18 mouse cellular contexts compared by ENCODE assay signal in the genomic region with DNA sequence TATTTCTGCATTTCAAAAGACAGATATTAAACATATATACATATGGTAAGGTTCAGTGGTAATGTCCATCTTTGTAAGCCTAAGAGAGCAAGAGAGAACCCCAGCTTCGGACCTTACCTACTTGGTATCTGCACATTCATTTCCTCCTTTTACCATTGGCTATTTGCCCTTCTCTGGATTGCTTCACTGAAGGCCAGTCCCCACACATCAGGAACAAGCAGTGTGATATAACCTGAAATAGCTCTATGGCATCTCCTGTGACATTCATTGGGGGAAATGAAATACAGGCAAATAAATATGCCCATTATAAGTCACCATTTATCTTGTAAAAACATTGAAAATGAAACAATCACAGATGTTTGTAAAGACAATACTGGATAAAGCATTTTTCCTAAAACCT. TPM values are rescaled to one million over a fixed set of nuclear protein-coding genes. Genes with fewer than 3 reads are reported as not detected.
DNase-seq lines count a peak whose midpoint lies in the region; ATAC-seq and TF ChIP-seq lines count a peak whose summit lies in the region.
"Had no signal": no experiment of that assay in that cellular context is flagged by ENCODE, and none has a peak within 500 bp of the region (broad histone marks: within the 10 kb centered on the region; RNA-seq: fewer than 3 reads in every experiment).

No protein-coding gene starts in this region.

- DNase-seq in embryo, embryonic 10.5 days (ENCODE audit: low spot score), result peak; percentile 57
- peak; percentile 49 for DNase-seq in hindbrain, embryonic 14.5 days (ENCODE audit: low spot score)
- DNase-seq in gastrocnemius, postnatal 25 days, result no peak
- no peak for DNase-seq in kidney, adult 2 months
- DNase-seq in c-Kit-positive CD71-positive TER-119-positive erythroid progenitor cells, embryonic 14.5 days (ENCODE audit: low spot score), result no peak
- DNase-seq: cerebellum, adult 11 months; layer of hippocampus, adult 9-11 months; right cerebral cortex, postnatal 25 days; thymus, adult 18-20 months had no signal

- TF ChIP-seq POLR2A in kidney, adult 2 months (IDR thresholded peaks at IDR 0.05; ENCODE audit: low read depth, low read length), result no peak

- H3K4me3 ChIP-seq in forebrain, embryonic 12.5 days (replicated peaks), result peak overlapping the region; percentile 94
- peak overlapping the region; percentile 91 for H3K4me3 ChIP-seq in hindbrain, embryonic 14.5 days (replicated peaks; ENCODE audit: low read length)
- peak overlapping the region; percentile 49 for H3K4me3 ChIP-seq in midbrain, embryonic 16.5 days (ENCODE audit: low read depth, low read length)
- no peak overlapping the region for H3K4me3 ChIP-seq in kidney, adult 2 months (ENCODE audit: insufficient read depth, low read depth, low read length)
- H3K4me3 ChIP-seq: erythroblast, embryonic 14.5 days; kidney, embryonic 15.5 days had no signal

- 6% methylated on average over 1 of the region's 1 CpGs for WGBS in forebrain, embryonic 12.5 days
- 0% methylated on average over 1 of the region's 1 CpGs for WGBS in hindbrain, embryonic 14.5 days
- 0% methylated on average over 1 of the region's 1 CpGs for WGBS in midbrain, embryonic 16.5 days
- 4% methylated on average over 1 of the region's 1 CpGs for WGBS in kidney, adult 2 months

- H3K9me3 ChIP-seq in forebrain, embryonic 12.5 days, result no peaks in the 10 kb centered on the region
- no peaks in the 10 kb centered on the region for H3K9me3 ChIP-seq in hindbrain, embryonic 14.5 days (ENCODE audit: control insufficient read depth, low read length)
- no peaks in the 10 kb centered on the region for H3K9me3 ChIP-seq in midbrain, embryonic 16.5 days (replicated peaks; ENCODE audit: control insufficient read depth, low read length, poor library complexity, severe bottlenecking)
- H3K9me3 ChIP-seq: kidney, embryonic 15.5 days had no signal

- H3K36me3 ChIP-seq in forebrain, embryonic 12.5 days (replicated peaks), result no peaks in the 10 kb centered on the region
- H3K36me3 ChIP-seq in hindbrain, embryonic 14.5 days (replicated peaks; ENCODE audit: control insufficient read depth, insufficient read depth), result no peaks in the 10 kb centered on the region
- no peaks in the 10 kb centered on the region for H3K36me3 ChIP-seq in midbrain, embryonic 16.5 days (ENCODE audit: control insufficient read depth, insufficient read depth, low read length)
- H3K36me3 ChIP-seq in kidney, adult 2 months (ENCODE audit: control insufficient read depth, insufficient read depth, low read length), result no peaks in the 10 kb centered on the region
- H3K36me3 ChIP-seq: kidney, embryonic 15.5 days had no signal

- peaks cover 14% of the 10 kb centered on the region for H3K27me3 ChIP-seq in forebrain, embryonic 12.5 days
- no peaks in the 10 kb centered on the region for H3K27me3 ChIP-seq in hindbrain, embryonic 14.5 days (ENCODE audit: control insufficient read depth, insufficient read depth, low read length)
- H3K27me3 ChIP-seq in midbrain, embryonic 16.5 days (ENCODE audit: control insufficient read depth, insufficient read depth, low read depth, low read length), result no peaks in the 10 kb centered on the region
- peaks cover 20% of the 10 kb centered on the region for H3K27me3 ChIP-seq in kidney, adult 2 months (replicated peaks; ENCODE audit: control insufficient read depth, insufficient read depth, low read length)

- H3K4me1 ChIP-seq in forebrain, embryonic 12.5 days, result peaks cover 21% of the 10 kb centered on the region
- peaks cover 28% of the 10 kb centered on the region for H3K4me1 ChIP-seq in hindbrain, embryonic 14.5 days (replicated peaks; ENCODE audit: control insufficient read depth, insufficient read depth, low read length)
- H3K4me1 ChIP-seq in midbrain, embryonic 16.5 days (ENCODE audit: control insufficient read depth, insufficient read depth, low read length), result peaks cover 14% of the 10 kb centered on the region
- H3K4me1 ChIP-seq in kidney, adult 2 months (ENCODE audit: control insufficient read depth, insufficient read depth, low read length), result peaks cover 4% of the 10 kb centered on the region; the same call in 1 of the 2 replicates

- peak overlapping the region; percentile 70 for H3K4me2 ChIP-seq in forebrain, embryonic 12.5 days
- peak overlapping the region; percentile 79 for H3K4me2 ChIP-seq in hindbrain, embryonic 14.5 days (replicated peaks)
- peak overlapping the region; percentile 61 for H3K4me2 ChIP-seq in midbrain, embryonic 16.5 days (ENCODE audit: low read length)
- H3K4me2 ChIP-seq: heart, embryonic 11.5 days; kidney, embryonic 15.5 days; liver, embryonic 11.5 days had no signal

- no peak for ATAC-seq in forebrain, embryonic 12.5 days (ENCODE audit: low FRiP score)
- no peak for ATAC-seq in hindbrain, embryonic 14.5 days (ENCODE audit: low FRiP score)
- no peak for ATAC-seq in midbrain, embryonic 16.5 days
- ATAC-seq: CD4-positive, CD25-positive, alpha-beta regulatory T cell, adult 4 months had no signal

- peak overlapping the region; percentile 58 for H3K9ac ChIP-seq in forebrain, embryonic 12.5 days
- H3K9ac ChIP-seq in hindbrain, embryonic 14.5 days, result peak overlapping the region; percentile 94
- H3K9ac ChIP-seq in midbrain, embryonic 16.5 days (ENCODE audit: low read depth, low read length), result peak overlapping the region; percentile 68
- H3K9ac ChIP-seq: kidney, embryonic 15.5 days had no signal

- H3K27ac ChIP-seq in forebrain, embryonic 12.5 days, result no peak overlapping the region
- peak overlapping the region; percentile 80 for H3K27ac ChIP-seq in hindbrain, embryonic 14.5 days
- H3K27ac ChIP-seq in midbrain, embryonic 16.5 days (ENCODE audit: low read length), result peak overlapping the region; percentile 79
- no peak overlapping the region for H3K27ac ChIP-seq in kidney, adult 2 months (ENCODE audit: insufficient read depth, low read depth, low read length)
- H3K27ac ChIP-seq: kidney, embryonic 15.5 days had no signal

- TF ChIP-seq CTCF in kidney, adult 2 months (conservative IDR thresholded peaks at IDR 0.05; ENCODE audit: insufficient read depth, insufficient read length, low read depth, low read length), result no peak

RNA-seq across cellular contexts. Expression of gene Pou3f2, which starts 3.6 kb away (rescaled TPM):
- polyA plus RNA-seq in forebrain, embryonic 12.5 days (2016; fragmentation: Nextera tagmentation; extraction: Ambion mirVana), result 39.3 and 47.8 TPM in 2 replicates
- 17.9 and 20.5 TPM in 2 replicates for polyA plus RNA-seq in hindbrain, embryonic 14.5 days (2014; fragmentation: Nextera tagmentation; extraction: Ambion mirVana)
- 33.4 and 35.5 TPM in 2 replicates for polyA plus RNA-seq in midbrain, embryonic 16.5 days (2015; fragmentation: Nextera tagmentation; extraction: Ambion mirVana)
- total RNA-seq in gastrocnemius, postnatal 25 days (2021), result not detected
- polyA plus RNA-seq in kidney, adult 2 months (2012; rRNA removed), result not detected in 2 replicates
- total RNA-seq: gastrocnemius, adult 18-20 months; megakaryocyte-erythroid progenitor cell, adult 5-6 weeks had no signal
- polyA plus RNA-seq: erythroblast, embryonic 14.5 days had no signal

Comparison
In these comparisons a context has a peak if more than half of its experiments do, and no peak if none do; other contexts are left out.
1. DNase-seq: peak in embryo, embryonic 10.5 days (single experiment) and hindbrain, embryonic 14.5 days (single experiment); none in gastrocnemius, postnatal 25 days (single experiment), kidney, adult 2 months (single experiment) and c-Kit-positive CD71-positive TER-119-positive erythroid progenitor cells, embryonic 14.5 days (single experiment).
2. H3K27ac ChIP-seq: peak in hindbrain, embryonic 14.5 days (single experiment) and midbrain, embryonic 16.5 days (single experiment); none in forebrain, embryonic 12.5 days (single experiment) and kidney, adult 2 months (single experiment).
3. RNA of gene Pou3f2, which starts 3.6 kb away (polyA plus RNA-seq): 39.3 to 47.8 TPM in forebrain, embryonic 12.5 days, 33.4 to 35.5 TPM in midbrain, embryonic 16.5 days and 17.9 to 20.5 TPM in hindbrain, embryonic 14.5 days; not detected in kidney, adult 2 months; every median in the first group is over 10 times any median in the second.
4. Peak in every context shown above with its lines, with median percentiles within 50 percentile points of each other: H3K4me2 ChIP-seq and H3K9ac ChIP-seq.